Mouse (Mus musculus) cerebral cortex, adult 2 months (tissue): Measurements from ENCODE around the gene Slc4a5.

ENCODE experiments used
- WGBS: fragments of 180-500 bp; shearing (Covaris S2); methylation state at CpG from one replicate; pipeline ENCODE4 v1.1.7; 2018; 5-methylcytosine and 5-hydroxymethylcytosine counted together

The Slc4a5 gene

DNA sequence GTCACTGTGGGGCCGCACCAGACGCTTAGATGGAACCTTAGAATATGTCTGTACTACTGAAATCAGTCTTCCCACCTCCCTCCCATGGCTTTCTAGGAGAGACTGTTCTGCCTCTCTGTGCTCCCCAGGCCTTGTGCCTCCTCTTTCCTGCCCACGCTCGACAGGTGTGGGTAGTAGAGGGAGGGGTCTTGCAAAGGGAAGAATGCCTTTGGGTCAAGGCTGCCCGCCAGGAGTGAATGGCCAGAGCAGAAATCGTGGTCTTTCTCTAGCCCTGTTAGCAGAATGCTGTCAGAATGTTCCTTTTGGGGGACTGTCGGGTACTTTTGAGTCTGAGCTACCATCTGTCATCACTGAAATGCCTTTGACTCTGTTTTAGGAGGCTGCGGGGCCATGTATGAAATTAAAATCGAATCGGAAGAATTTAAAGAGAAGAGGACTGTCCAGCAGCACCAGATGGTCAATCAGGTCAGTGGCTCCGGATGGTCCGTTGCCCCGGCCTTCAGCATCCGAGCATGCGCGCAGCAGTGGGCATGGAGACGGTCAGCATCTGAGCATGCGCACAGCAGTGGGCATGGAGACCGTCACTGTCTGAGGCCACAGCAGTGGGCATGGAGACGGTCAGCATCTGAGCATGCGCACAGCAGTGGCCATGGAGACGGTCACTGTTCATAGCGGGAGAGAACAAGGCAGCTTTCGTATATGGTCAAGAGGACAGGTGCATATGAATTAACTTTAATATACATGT, 133.2 kb downstream of the Slc4a5 start:
- WGBS: 76% methylated on average over 24 of the region's 24 CpGs
